Mouse (Mus musculus) heart, embryonic 12.5 days (tissue): Measurements from ENCODE around the gene Glis3. TPM values are rescaled to one million over a fixed set of nuclear protein-coding genes. Genes with fewer than 3 reads are reported as not detected.

Source experiments
- ATAC-seq: fragments of 200-750 bp; cut with Nextera tagmentation; 2 replicates; pipeline ENCODE4 v1.8.0; 2017; ENCODE audit warnings: moderate TSS enrichment, moderate library complexity; ENCODE audit not compliant: insufficient number of reproducible peaks, low FRiP score
- H3K27ac ChIP-seq: fragments of 300-500 bp; sonication (generic); 2 replicates; pipeline ENCODE4 v1.5.1; 2016; ENCODE audit warnings: mild to moderate bottlenecking, moderate library complexity; ENCODE audit not compliant: poor library complexity, severe bottlenecking
- H3K27me3 ChIP-seq: fragments of 300-500 bp; sonication (generic); replicated peaks from 2 replicates; pipeline ENCODE4 v1.6.1; 2016; ENCODE audit warnings: mild to moderate bottlenecking, moderate library complexity
- H3K36me3 ChIP-seq: fragments of 300-500 bp; sonication (generic); 2 replicates; pipeline ENCODE4 v1.6.1; 2016; ENCODE audit warnings: mild to moderate bottlenecking, moderate library complexity
- H3K4me1 ChIP-seq: fragments of 300-500 bp; sonication (generic); replicated peaks from 2 replicates; pipeline ENCODE4 v1.6.1; 2016; ENCODE audit warnings: mild to moderate bottlenecking
- H3K4me2 ChIP-seq: fragments of 300-500 bp; sonication (generic); 2 replicates; pipeline ENCODE4 v1.6.1; 2016; ENCODE audit warnings: mild to moderate bottlenecking, moderate library complexity
- H3K4me3 ChIP-seq: fragments of 300-500 bp; sonication (generic); 2 replicates; pipeline ENCODE4 v1.5.1; 2016; ENCODE audit warnings: mild to moderate bottlenecking
- H3K9ac ChIP-seq: fragments of 300-500 bp; sonication (generic); 2 replicates; pipeline ENCODE4 v1.6.1; 2016; ENCODE audit warnings: mild to moderate bottlenecking, moderate library complexity
- H3K9me3 ChIP-seq: fragments of 300-500 bp; sonication (generic); replicated peaks from 2 replicates; pipeline ENCODE4 v1.6.1; 2016; ENCODE audit warnings: mild to moderate bottlenecking, moderate library complexity
- WGBS: fragments of 180-500 bp; shearing (Covaris S2); methylation state at CpG from one replicate; pipeline ENCODE4 v1.1.7; 2016; 5-methylcytosine and 5-hydroxymethylcytosine counted together
- polyA plus RNA-seq: library from polyadenylated mRNA; unstranded; fragments of >200 nt; fragmentation: Nextera tagmentation; extraction: Ambion mirVana; gene quantifications from 2 replicates; pipeline ENCODE4 v1.2.1, GENCODE M21; 2016

Gene Glis3
- polyA plus RNA-seq, 1 experiment from 2014 or later: 1.7 TPM

DNA sequence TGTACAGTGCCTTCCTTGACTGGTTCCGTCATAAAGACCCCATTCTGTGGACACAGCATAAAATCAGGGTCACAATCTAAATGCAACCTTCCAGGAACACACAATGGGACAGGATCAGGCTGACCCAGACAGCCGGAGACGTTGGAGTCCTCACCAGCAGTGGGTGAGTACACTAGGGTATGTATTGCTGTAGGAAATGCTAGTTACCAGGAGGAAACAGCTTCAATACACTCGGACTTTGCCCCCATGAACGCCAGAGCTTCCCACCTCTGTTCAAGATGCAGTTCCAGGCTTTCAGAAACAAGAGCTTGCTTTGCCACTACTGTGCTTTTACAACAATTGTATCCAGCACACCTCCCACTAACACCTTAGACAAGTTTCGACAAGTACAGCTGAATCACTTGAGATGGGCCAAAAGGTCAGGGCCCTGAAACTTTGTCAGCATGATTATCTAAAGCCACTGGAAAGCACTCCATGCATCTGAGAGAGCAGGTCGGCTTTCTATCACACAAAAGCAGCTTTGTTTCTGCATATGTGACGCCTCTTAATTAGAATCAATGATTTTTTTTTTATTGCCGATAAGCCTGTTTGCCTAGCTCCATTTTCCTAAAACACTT, 162.3 kb downstream of the Glis3 start:
- Histone ChIP-seq H3K4me2 (no peak overlapping the region), H3K9ac (no peak overlapping the region), H3K9me3 (no peaks in the 10 kb centered on the region), H3K4me3 (no peak overlapping the region), H3K36me3 (no peaks in the 10 kb centered on the region), H3K4me1 (peaks cover 4% of the 10 kb centered on the region; the same call in 1 of the 2 replicates), H3K27ac (no peak overlapping the region), H3K27me3 (no peaks in the 10 kb centered on the region)
- 60% methylated on average over 9 of the region's 9 CpGs for WGBS
- no peak for ATAC-seq

- no peaks in the 10 kb centered on the region for H3K9me3 ChIP-seq
- H3K36me3 ChIP-seq: no peaks in the 10 kb centered on the region
- peaks cover 4% of the 10 kb centered on the region; the same call in 1 of the 2 replicates for H3K4me1 ChIP-seq
- H3K9ac ChIP-seq: no peak overlapping the region
- ATAC-seq: no peak
- no peak overlapping the region for H3K4me3 ChIP-seq
- H3K4me2 ChIP-seq: no peak overlapping the region
- WGBS: 84% methylated on average over 6 of the region's 6 CpGs
- no peak overlapping the region for H3K27ac ChIP-seq
- H3K27me3 ChIP-seq: no peaks in the 10 kb centered on the region
Observed at GRCm38 (mm10) chr19:28516487-28516886, 163.4 kb downstream of the Glis3 start.

- no peak overlapping the region for H3K27ac ChIP-seq
Observed at GRCm38 (mm10) chr19:28512475-28512874, 167.4 kb downstream of the Glis3 start.

GRCm38 (mm10) chr19:28511910-28512309, 168.0 kb downstream of the Glis3 start:
- Histone ChIP-seq H3K4me2 (no peak overlapping the region), H3K4me3 (no peak overlapping the region)

More at GRCm38 (mm10) chr19:28512475-28512874, 167.4 kb downstream of the Glis3 start:
- Histone ChIP-seq H3K9me3 (peaks cover 3% of the 10 kb centered on the region; the same call in 1 of the 2 replicates), H3K4me3 (no peak overlapping the region), H3K36me3 (no peaks in the 10 kb centered on the region), H3K27me3 (no peaks in the 10 kb centered on the region), H3K4me2 (no peak overlapping the region), H3K9ac (no peak overlapping the region), H3K4me1 (no peaks in the 10 kb centered on the region; the same call in 1 of the 2 replicates)
- WGBS: 84% methylated on average over 11 of the region's 11 CpGs
- ATAC-seq: no peak

GRCm38 (mm10) chr19:28505376-28505775, 174.5 kb downstream of the Glis3 start:
- ATAC-seq: no peak
- Histone ChIP-seq H3K27me3 (no peaks in the 10 kb centered on the region), H3K36me3 (no peaks in the 10 kb centered on the region), H3K4me3 (no peak overlapping the region), H3K4me2 (no peak overlapping the region), H3K4me1 (peaks cover 14% of the 10 kb centered on the region), H3K9me3 (peaks cover 1% of the 10 kb centered on the region; the same call in 1 of the 2 replicates), H3K27ac (no peak overlapping the region), H3K9ac (no peak overlapping the region)
- 73% methylated on average over 6 of the region's 6 CpGs for WGBS

More at GRCm38 (mm10) chr19:28511910-28512309, 168.0 kb downstream of the Glis3 start:
- Histone ChIP-seq H3K27me3 (no peaks in the 10 kb centered on the region), H3K27ac (no peak overlapping the region), H3K36me3 (no peaks in the 10 kb centered on the region), H3K9me3 (peaks cover 3% of the 10 kb centered on the region; the same call in 1 of the 2 replicates), H3K9ac (no peak overlapping the region), H3K4me1 (no peaks in the 10 kb centered on the region)
- 83% methylated on average over 1 of the region's 1 CpGs for WGBS
- ATAC-seq: no peak

- WGBS: 51% methylated on average over 12 of the region's 12 CpGs
- H3K36me3 ChIP-seq: no peaks in the 10 kb centered on the region
- no peak overlapping the region for H3K9ac ChIP-seq
- ATAC-seq: no peak
- H3K4me3 ChIP-seq: no peak overlapping the region
- 0 out of 2 replicates have a peak overlapping the region, but pooled peaks have one; percentile 12 for H3K4me2 ChIP-seq
- H3K27me3 ChIP-seq: no peaks in the 10 kb centered on the region
- no peak overlapping the region for H3K27ac ChIP-seq
- no peaks in the 10 kb centered on the region for H3K9me3 ChIP-seq
- H3K4me1 ChIP-seq: peaks cover 14% of the 10 kb centered on the region
Observed at GRCm38 (mm10) chr19:28503011-28503410, 176.9 kb downstream of the Glis3 start.

DNA sequence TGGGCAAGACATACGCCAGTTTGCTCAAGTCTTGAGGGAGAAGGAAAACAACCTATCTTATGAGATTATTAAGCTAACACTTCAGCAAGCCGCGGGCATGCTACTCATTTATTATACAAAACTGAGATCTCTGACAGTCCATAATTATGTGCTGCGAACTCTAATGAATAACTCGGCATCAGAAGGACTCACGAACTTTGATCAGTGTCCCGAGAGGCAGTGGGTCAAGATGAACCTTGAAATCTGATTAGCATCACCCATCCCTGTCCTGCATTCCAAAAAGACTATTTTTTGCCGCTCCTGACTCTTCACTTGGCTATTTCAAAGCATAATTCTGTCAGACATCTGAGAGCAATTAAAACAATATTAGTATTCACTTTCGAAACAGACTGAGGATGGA, 178.9 kb downstream of the Glis3 start:
- WGBS: 80% methylated on average over 9 of the region's 9 CpGs
- Histone ChIP-seq H3K4me2 (no peak overlapping the region), H3K4me1 (peaks cover 19% of the 10 kb centered on the region)

DNA sequence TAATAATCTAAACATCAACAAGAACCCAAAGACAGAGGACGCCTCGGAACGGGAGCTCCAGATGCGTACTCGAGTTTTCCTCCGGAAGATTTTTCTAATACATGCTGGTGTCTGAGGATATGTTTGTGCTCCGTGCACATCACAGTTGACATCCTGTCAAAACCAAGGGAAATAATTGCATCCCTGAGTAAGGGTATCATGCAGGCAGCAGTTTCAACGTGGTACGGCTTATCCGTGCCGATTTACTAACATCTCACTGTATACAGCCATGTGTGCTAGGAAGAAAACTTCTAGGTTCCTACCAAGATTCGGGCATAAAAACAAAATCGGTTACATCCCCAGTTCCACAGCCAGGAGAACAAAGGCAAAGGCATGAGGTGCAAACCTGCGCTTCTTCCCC, 179.4 kb downstream of the Glis3 start:
- no peaks in the 10 kb centered on the region for H3K36me3 ChIP-seq
- no peaks in the 10 kb centered on the region for H3K9me3 ChIP-seq
- 89% methylated on average over 14 of the region's 14 CpGs for WGBS

More for the DNA sequence above, 178.9 kb downstream of the Glis3 start:
- Histone ChIP-seq H3K27me3 (no peaks in the 10 kb centered on the region), H3K4me3 (no peak overlapping the region), H3K9me3 (no peaks in the 10 kb centered on the region), H3K36me3 (no peaks in the 10 kb centered on the region), H3K27ac (no peak overlapping the region), H3K9ac (no peak overlapping the region)
- ATAC-seq: no peak

GRCm38 (mm10) chr19:28499786-28500185, 180.1 kb downstream of the Glis3 start:
- Histone ChIP-seq H3K9ac (no peak overlapping the region), H3K4me2 (no peak overlapping the region), H3K27ac (no peak overlapping the region), H3K4me3 (no peak overlapping the region), H3K4me1 (peaks cover 20% of the 10 kb centered on the region), H3K36me3 (no peaks in the 10 kb centered on the region), H3K9me3 (no peaks in the 10 kb centered on the region), H3K27me3 (no peaks in the 10 kb centered on the region)
- 88% methylated on average over 5 of the region's 5 CpGs for WGBS
- no peak for ATAC-seq

More for the DNA sequence above, 179.4 kb downstream of the Glis3 start:
- no peak for ATAC-seq
- Histone ChIP-seq H3K4me2 (no peak overlapping the region), H3K27ac (no peak overlapping the region), H3K4me3 (no peak overlapping the region), H3K9ac (no peak overlapping the region), H3K4me1 (peaks cover 20% of the 10 kb centered on the region), H3K27me3 (no peaks in the 10 kb centered on the region)

DNA sequence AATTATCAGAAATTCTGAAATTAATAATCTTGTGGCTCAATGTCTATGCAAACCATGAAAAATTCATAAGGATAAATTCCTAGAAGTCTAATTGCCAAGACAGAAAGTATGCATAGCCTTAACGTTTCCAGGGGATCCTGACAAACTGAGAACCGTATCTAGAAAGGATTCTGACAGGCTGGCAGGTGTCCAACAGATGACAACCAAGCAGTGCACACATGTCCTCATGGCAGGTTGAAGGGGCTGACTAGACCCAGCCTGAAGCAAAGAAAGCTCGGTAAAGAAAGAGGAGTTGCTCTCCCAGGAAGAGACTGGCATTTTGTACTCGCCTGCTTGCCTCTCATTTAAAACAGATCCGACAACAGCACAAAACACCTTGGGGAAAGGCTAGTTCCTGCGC, 184.0 kb downstream of the Glis3 start:
- Histone ChIP-seq H3K4me2 (no peak overlapping the region), H3K9me3 (no peaks in the 10 kb centered on the region), H3K27me3 (no peaks in the 10 kb centered on the region), H3K9ac (no peak overlapping the region), H3K36me3 (no peaks in the 10 kb centered on the region), H3K4me1 (peaks cover 12% of the 10 kb centered on the region), H3K4me3 (no peak overlapping the region), H3K27ac (no peak overlapping the region)
- WGBS: 43% methylated on average over 6 of the region's 6 CpGs
- ATAC-seq: no peak

GRCm38 (mm10) chr19:28493605-28494260, 186.1 kb downstream of the Glis3 start:
- no peaks in the 10 kb centered on the region for H3K9me3 ChIP-seq
- 76% methylated on average over 8 of the region's 8 CpGs for WGBS
- H3K36me3 ChIP-seq: no peaks in the 10 kb centered on the region
- no peak overlapping the region for H3K4me2 ChIP-seq
- H3K27ac ChIP-seq: no peak overlapping the region
- no peaks in the 10 kb centered on the region for H3K27me3 ChIP-seq
- H3K4me1 ChIP-seq: peaks cover 12% of the 10 kb centered on the region
- ATAC-seq: no peak
- H3K9ac ChIP-seq: no peak overlapping the region
- H3K4me3 ChIP-seq: no peak overlapping the region
